In genomic region chr4:141604493-141604892, GRCm38 (mm10) we compare ENCODE assay signal across 11 mouse cellular contexts. TPM values are rescaled to one million over a fixed set of nuclear protein-coding genes. Genes with fewer than 3 reads are reported as not detected.
A peak's percentile ranks its signal among the peaks of the same experiment; 100 is the strongest.
DNase-seq lines count a peak whose midpoint lies in the region; ATAC-seq and TF ChIP-seq lines count a peak whose summit lies in the region.
"Had no signal": no experiment of that assay in that cellular context is flagged by ENCODE, and none has a peak within 500 bp of the region (broad histone marks: within the 10 kb centered on the region; RNA-seq: fewer than 3 reads in every experiment).

No protein-coding gene starts in this region.

- no peaks in the 10 kb centered on the region for H3K9me3 ChIP-seq in intestine, postnatal 0 days (ENCODE audit: control insufficient read depth)
- H3K9me3 ChIP-seq in lung, postnatal 0 days (ENCODE audit: low read length): no peaks in the 10 kb centered on the region
- H3K9me3 ChIP-seq in midbrain, embryonic 11.5 days (ENCODE audit: control insufficient read depth, low read length): no peaks in the 10 kb centered on the region

- no peak for TF ChIP-seq EP300 in lung, postnatal 0 days (IDR thresholded peaks at IDR 0.05)

- H3K27ac ChIP-seq in intestine, postnatal 0 days (ENCODE audit: low read depth, low read length): peak overlapping the region; percentile 28; the same call in 1 of the 2 replicates
- peak overlapping the region; percentile 51 for H3K27ac ChIP-seq in lung, postnatal 0 days (ENCODE audit: low read length)
- no peak overlapping the region for H3K27ac ChIP-seq in midbrain, embryonic 11.5 days (ENCODE audit: low read depth, low read length)

- no peak overlapping the region for H3K4me3 ChIP-seq in intestine, postnatal 0 days (ENCODE audit: low read depth, low read length)
- no peak overlapping the region for H3K4me3 ChIP-seq in lung, postnatal 0 days (ENCODE audit: low read depth, low read length)
- H3K4me3 ChIP-seq in midbrain, embryonic 11.5 days (ENCODE audit: low read depth, low read length): no peak overlapping the region

- intact Hi-C loops in left cerebral cortex, postnatal 14 days (cut with DNase I): no loop called here

- no peaks in the 10 kb centered on the region for H3K27me3 ChIP-seq in intestine, postnatal 0 days (replicated peaks; ENCODE audit: control insufficient read depth, insufficient read depth, low read length)
- no peaks in the 10 kb centered on the region for H3K27me3 ChIP-seq in lung, postnatal 0 days (replicated peaks; ENCODE audit: insufficient read depth, low read length)
- H3K27me3 ChIP-seq in midbrain, embryonic 11.5 days (ENCODE audit: control insufficient read depth, insufficient read depth, low read length): peaks cover 6% of the 10 kb centered on the region

- TF ChIP-seq CTCF in intestine, postnatal 0 days (IDR thresholded peaks at IDR 0.05; ENCODE audit: low read depth): no peak
- no peak for TF ChIP-seq CTCF in lung, postnatal 0 days (IDR thresholded peaks at IDR 0.05)

- no peaks in the 10 kb centered on the region for H3K36me3 ChIP-seq in intestine, postnatal 0 days (ENCODE audit: control insufficient read depth, insufficient read depth)
- H3K36me3 ChIP-seq in lung, postnatal 0 days (ENCODE audit: insufficient read depth, low read length): no peaks in the 10 kb centered on the region
- H3K36me3 ChIP-seq in midbrain, embryonic 11.5 days (ENCODE audit: control insufficient read depth, insufficient read depth, low read length): no peaks in the 10 kb centered on the region

- WGBS in intestine, postnatal 0 days: 45% methylated on average over 8 of the region's 8 CpGs
- 7% methylated on average over 8 of the region's 8 CpGs for WGBS in lung, postnatal 0 days
- 75% methylated on average over 8 of the region's 8 CpGs for WGBS in midbrain, embryonic 11.5 days

- DNase-seq in adrenal gland, postnatal 10 days: peak; percentile 50
- DNase-seq in adrenal gland, postnatal 25 days: no peak
- DNase-seq in adipocyte (ENCODE audit: low spot score): peak; percentile 34
- DNase-seq in lung, postnatal 0 days (ENCODE audit: low spot score): peak; percentile 84
- no peak for DNase-seq in midbrain, embryonic 11.5 days (ENCODE audit: low spot score, missing footprints)
- no peak for DNase-seq in layer of hippocampus, adult 18-20 months (ENCODE audit: low spot score in 2 of 2)
- no peak for DNase-seq in left cerebral cortex, postnatal 14 days (ENCODE audit: low spot score in 2 of 2)
- DNase-seq: B cell, adult 2 months; right cerebral cortex, adult 18-20 months; thymus, postnatal 25 days had no signal

- no peak overlapping the region for H3K4me2 ChIP-seq in intestine, postnatal 0 days (replicated peaks; ENCODE audit: low read depth)
- no peak overlapping the region for H3K4me2 ChIP-seq in lung, postnatal 0 days (replicated peaks; ENCODE audit: low read depth, low read length)
- H3K4me2 ChIP-seq in midbrain, embryonic 11.5 days: no peak overlapping the region

- no peak overlapping the region for H3K9ac ChIP-seq in intestine, postnatal 0 days (ENCODE audit: low read depth, low read length)
- H3K9ac ChIP-seq in lung, postnatal 0 days (replicated peaks; ENCODE audit: low read depth): no peak overlapping the region
- no peak overlapping the region for H3K9ac ChIP-seq in midbrain, embryonic 11.5 days (ENCODE audit: low read length)

- no peak for ATAC-seq in intestine, postnatal 0 days
- ATAC-seq in lung, postnatal 0 days: peak; percentile 52
- ATAC-seq in midbrain, embryonic 11.5 days (ENCODE audit: low FRiP score): no peak

- 0 out of 2 replicates have a peak, but pooled peaks cover 10% of the 10 kb centered on the region for H3K4me1 ChIP-seq in intestine, postnatal 0 days (replicated peaks; ENCODE audit: control insufficient read depth, insufficient read depth, low read length)
- peaks cover 9% of the 10 kb centered on the region; the same call in 1 of the 2 replicates for H3K4me1 ChIP-seq in lung, postnatal 0 days (ENCODE audit: insufficient read depth, low read depth, low read length)
- peaks cover 4% of the 10 kb centered on the region for H3K4me1 ChIP-seq in midbrain, embryonic 11.5 days (ENCODE audit: control insufficient read depth, insufficient read depth, low read length)

RNA-seq across cellular contexts. Expression of gene Fblim1, which starts 1.4 kb away (rescaled TPM):
- 10 to 100 TPM; 14.8 to 21.6 TPM for total RNA-seq in adrenal gland, postnatal 10 days (2021)
- total RNA-seq in adrenal gland, postnatal 25 days (2021): 9.5 and 12.7 TPM in 2 replicates
- 52.8 and 59.2 TPM in 2 replicates for polyA plus RNA-seq in intestine, postnatal 0 days (2015; fragmentation: Nextera tagmentation; extraction: Ambion mirVana)
- polyA plus RNA-seq in lung, postnatal 0 days (2015; fragmentation: Nextera tagmentation; extraction: Ambion mirVana): 52.3 and 57.5 TPM in 2 replicates
- polyA plus RNA-seq in midbrain, embryonic 11.5 days (2014; fragmentation: Nextera tagmentation; extraction: Ambion mirVana): 20.0 and 21.2 TPM in 2 replicates
- under 1 TPM; 0.61 to 0.74 TPM for total RNA-seq in layer of hippocampus, adult 18-20 months (2021)
- 1 to 10 TPM; 1.2 to 1.3 TPM for total RNA-seq in left cerebral cortex, postnatal 14 days (2021)

RNA-seq across cellular contexts. Expression of gene Tmem82, which starts 13.9 kb away (rescaled TPM):
- total RNA-seq in adrenal gland, postnatal 10 days (2021): 1 to 10 TPM; 7.9 to 9.5 TPM
- 0.64 and 2.0 TPM in 2 replicates for total RNA-seq in adrenal gland, postnatal 25 days (2021)
- 42.0 and 45.7 TPM in 2 replicates for polyA plus RNA-seq in intestine, postnatal 0 days (2015; fragmentation: Nextera tagmentation; extraction: Ambion mirVana)
- 3.5 and 3.6 TPM in 2 replicates for polyA plus RNA-seq in lung, postnatal 0 days (2015; fragmentation: Nextera tagmentation; extraction: Ambion mirVana)
- polyA plus RNA-seq in midbrain, embryonic 11.5 days (2014; fragmentation: Nextera tagmentation; extraction: Ambion mirVana): 0.48 and 0.59 TPM in 2 replicates
- under 1 TPM; 0.32 to 0.51 TPM for total RNA-seq in layer of hippocampus, adult 18-20 months (2021)
- under 1 TPM; 0.76 to 0.97 TPM for total RNA-seq in left cerebral cortex, postnatal 14 days (2021)

RNA-seq across cellular contexts. Expression of gene Slc25a34, which starts 19.1 kb away (rescaled TPM):
- total RNA-seq in adrenal gland, postnatal 10 days (2021): 10 to 100 TPM; 36.1 to 39.2 TPM
- total RNA-seq in adrenal gland, postnatal 25 days (2021): 2.7 TPM in 2 replicates
- 23.8 and 25.7 TPM in 2 replicates for polyA plus RNA-seq in intestine, postnatal 0 days (2015; fragmentation: Nextera tagmentation; extraction: Ambion mirVana)
- 1.1 and 1.2 TPM in 2 replicates for polyA plus RNA-seq in lung, postnatal 0 days (2015; fragmentation: Nextera tagmentation; extraction: Ambion mirVana)
- polyA plus RNA-seq in midbrain, embryonic 11.5 days (2014; fragmentation: Nextera tagmentation; extraction: Ambion mirVana): not detected in 2 replicates
- total RNA-seq in layer of hippocampus, adult 18-20 months (2021): 1 to 10 TPM; 4.1 to 4.2 TPM
- total RNA-seq in left cerebral cortex, postnatal 14 days (2021): 1 to 10 TPM; 2.7 to 2.9 TPM

Comparison
In these comparisons a context has a peak if more than half of its experiments do, and no peak if none do; other contexts are left out.
1. DNase-seq: peak in adrenal gland, postnatal 10 days (single experiment), adipocyte (single experiment) and lung, postnatal 0 days (single experiment); none in adrenal gland, postnatal 25 days (single experiment), midbrain, embryonic 11.5 days (single experiment), layer of hippocampus, adult 18-20 months (0 of 2) and left cerebral cortex, postnatal 14 days (0 of 2).